Mouse (Mus musculus) megakaryocyte, embryonic 14.5 days (primary cell): ENCODE results near the gene Ssbp3. TPM values are rescaled to one million over a fixed set of nuclear protein-coding genes. Genes with fewer than 3 reads are reported as not detected.

Experiments
- H3K27me3 ChIP-seq: replicated peaks from 2 replicates; pipeline ENCODE3; 2012; ENCODE audit warnings: inconsistent platforms
- H3K36me3 ChIP-seq: replicated peaks from 2 replicates; pipeline ENCODE3; 2012; ENCODE audit warnings: low read length, inconsistent platforms, mixed read lengths
- H3K4me1 ChIP-seq: 2 replicates; pipeline ENCODE4 v1.6.1; 2012; ENCODE audit warnings: inconsistent platforms
- H3K4me3 ChIP-seq: replicated peaks from 2 replicates; pipeline ENCODE3; 2012; ENCODE audit warnings: moderate library complexity, mild to moderate bottlenecking, inconsistent platforms
- H3K9me3 ChIP-seq: 2 replicates; pipeline ENCODE4 v1.6.1; 2012; ENCODE audit warnings: inconsistent platforms
- FLI1 ChIP-seq: IDR thresholded peaks from 2 replicates; pipeline ENCODE4 v1.6.1; 2012; ENCODE audit warnings: low read length, inconsistent platforms, mixed read lengths
- GATA1 ChIP-seq: IDR thresholded peaks from 3 replicates; pipeline ENCODE4 v1.6.1; 2012; ENCODE audit warnings: mixed read lengths, low read length, inconsistent platforms, borderline replicate concordance
- polyA plus RNA-seq: library from polyadenylated mRNA; stranded (reverse); fragments of >175 nt; gene quantifications from 2 replicates; pipeline ENCODE4 v1.2.3, GENCODE M21; 2012; ENCODE audit warnings: low replicate concordance; ENCODE audit not compliant: insufficient read depth

The Ssbp3 gene
- polyA plus RNA-seq, 1 experiment, result 179 TPM

DNA sequence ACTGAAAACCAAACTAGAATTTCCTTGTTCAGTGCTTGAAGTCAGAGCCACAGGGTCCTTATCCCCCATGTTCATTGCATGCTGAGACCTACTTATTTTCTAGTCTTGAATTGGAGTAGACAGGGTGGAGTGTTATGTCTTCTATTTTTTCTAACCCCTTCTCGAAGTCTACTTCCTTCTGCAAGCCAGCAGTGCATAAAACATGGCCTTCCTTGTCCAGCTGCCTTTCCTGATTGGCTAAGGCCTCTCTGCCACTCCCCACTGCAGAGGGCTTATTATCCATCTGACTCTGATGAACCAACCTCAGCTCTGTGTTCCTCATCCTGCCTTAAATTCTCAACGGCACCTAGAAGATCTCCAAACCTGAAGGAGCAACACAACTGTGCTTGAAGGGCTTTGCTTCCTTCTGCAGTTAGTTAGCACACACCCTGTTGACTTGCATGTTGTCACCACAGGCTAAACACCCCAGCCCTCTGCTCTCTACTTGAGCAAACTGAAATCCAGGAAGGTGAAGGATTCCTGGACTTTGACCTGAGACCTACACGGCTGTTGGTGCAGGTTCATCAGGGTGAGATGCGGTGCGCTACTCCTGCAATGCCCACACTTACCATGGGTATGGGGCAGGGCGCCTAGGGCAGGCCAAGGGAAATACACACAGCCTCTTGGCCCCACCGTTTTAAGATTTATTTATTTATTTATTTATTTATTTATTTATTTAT is 71.0 kb downstream of the Ssbp3 start:
- H3K36me3 ChIP-seq, result peaks cover 36% of the 10 kb centered on the region
- peaks cover 77% of the 10 kb centered on the region for H3K4me1 ChIP-seq

GRCm38 (mm10) chr4:106982344-106983121 is 72.0 kb downstream of the Ssbp3 start:
- peaks cover 40% of the 10 kb centered on the region for H3K36me3 ChIP-seq
- no peaks in the 10 kb centered on the region for H3K9me3 ChIP-seq
- H3K4me3 ChIP-seq, result no peak overlapping the region
- H3K27me3 ChIP-seq, result peaks cover 2% of the 10 kb centered on the region
- peaks cover 77% of the 10 kb centered on the region for H3K4me1 ChIP-seq
- TF ChIP-seq GATA1 (no peak), FLI1 (no peak)

More for the DNA sequence above, 71.0 kb downstream of the Ssbp3 start:
- Histone ChIP-seq H3K27me3 (peaks cover 2% of the 10 kb centered on the region), H3K9me3 (no peaks in the 10 kb centered on the region), H3K4me3 (no peak overlapping the region)
- TF ChIP-seq FLI1 (no peak), GATA1 (no peak)

DNA sequence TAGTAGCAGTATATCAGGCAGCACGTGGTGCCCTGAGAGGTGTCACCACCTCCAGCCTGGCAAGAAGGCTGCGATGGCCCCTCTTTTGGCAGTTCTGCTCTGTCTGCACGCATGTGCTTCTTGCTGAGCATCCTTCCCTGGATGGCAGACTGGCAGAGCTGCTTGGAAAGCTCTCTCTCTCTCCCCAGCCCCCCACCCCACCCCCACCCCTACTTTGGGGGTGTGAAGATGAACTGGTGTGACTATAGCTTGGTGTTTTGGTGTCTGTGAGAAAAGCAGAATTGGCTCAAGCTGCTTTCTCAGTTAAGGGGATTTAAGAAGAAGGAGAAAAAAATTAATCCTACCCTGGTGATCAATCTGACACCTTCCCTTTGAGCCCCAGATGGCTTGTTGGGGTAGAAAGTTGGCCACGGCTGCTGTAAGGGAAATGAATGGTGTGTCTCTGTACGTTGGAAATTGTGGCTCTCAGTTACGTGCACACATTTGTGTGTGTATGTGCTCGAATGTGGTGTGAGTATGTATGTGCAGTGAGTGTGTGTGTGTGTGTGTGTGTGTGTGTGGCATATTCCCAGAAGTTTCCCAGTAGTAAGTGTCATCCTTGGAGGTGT is 73.5 kb downstream of the Ssbp3 start:
- H3K9me3 ChIP-seq, result no peaks in the 10 kb centered on the region
- H3K27me3 ChIP-seq, result peaks cover 2% of the 10 kb centered on the region
- H3K4me1 ChIP-seq, result peaks cover 85% of the 10 kb centered on the region
- H3K4me3 ChIP-seq, result peak overlapping the region; percentile 33
- peaks cover 37% of the 10 kb centered on the region for H3K36me3 ChIP-seq
- TF ChIP-seq GATA1, result no peak

GRCm38 (mm10) chr4:106985289-106985688 is 74.8 kb downstream of the Ssbp3 start:
- Histone ChIP-seq H3K27me3 (peaks cover 2% of the 10 kb centered on the region), H3K9me3 (no peaks in the 10 kb centered on the region), H3K36me3 (peaks cover 33% of the 10 kb centered on the region), H3K4me1 (peaks cover 88% of the 10 kb centered on the region), H3K4me3 (no peak overlapping the region)
- TF ChIP-seq FLI1 (no peak), GATA1 (no peak)

DNA sequence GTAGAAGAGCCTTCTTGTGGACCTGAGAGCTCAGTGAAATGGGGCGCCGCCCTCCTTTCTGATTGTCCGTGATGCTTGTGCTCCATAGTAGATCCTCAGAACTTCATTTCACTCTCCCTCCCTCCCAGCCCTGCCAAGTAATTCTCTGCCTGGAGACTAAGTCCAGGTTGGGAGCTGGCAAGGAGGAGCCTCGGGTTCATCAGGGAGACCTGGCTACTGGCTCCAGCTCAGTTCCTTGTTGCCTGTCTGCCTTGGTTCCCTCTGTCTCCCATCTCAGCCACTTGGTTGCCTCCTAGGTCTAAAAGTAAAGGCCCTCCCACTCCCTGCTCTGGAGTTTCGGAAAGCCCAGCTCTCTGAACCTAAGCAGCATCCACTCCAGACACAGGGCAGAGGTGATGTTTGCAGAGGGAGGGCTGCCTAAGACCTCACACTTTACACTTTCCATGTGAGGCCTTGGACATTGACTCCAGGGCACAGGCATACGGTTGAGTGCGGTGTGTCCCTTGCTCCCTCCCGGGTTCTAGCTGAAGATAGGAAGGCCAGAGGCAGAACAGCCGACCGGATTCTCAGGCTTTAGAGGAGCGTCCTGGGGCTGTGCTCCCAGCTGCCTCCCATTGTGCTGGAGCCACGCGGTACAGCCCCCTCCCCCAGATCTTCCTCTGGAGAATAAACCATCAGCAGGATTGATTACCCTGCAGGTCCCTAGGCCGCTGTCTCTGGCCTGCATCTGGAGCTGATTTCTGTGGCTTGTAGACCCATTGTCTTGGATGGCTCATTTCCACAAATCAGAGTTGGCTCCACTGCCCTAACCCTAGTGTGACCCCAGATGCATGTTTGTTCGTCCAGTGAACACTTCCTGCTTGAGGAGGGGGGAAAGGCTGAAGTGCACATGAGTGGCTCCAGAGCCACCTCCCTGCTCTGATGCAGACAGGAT is 75.7 kb downstream of the Ssbp3 start:
- Histone ChIP-seq H3K36me3 (peaks cover 32% of the 10 kb centered on the region), H3K9me3 (no peaks in the 10 kb centered on the region), H3K4me3 (no peak overlapping the region), H3K27me3 (peaks cover 2% of the 10 kb centered on the region), H3K4me1 (peaks cover 81% of the 10 kb centered on the region)
- TF ChIP-seq FLI1, result no peak
- TF ChIP-seq GATA1, result no peak

- no peaks in the 10 kb centered on the region for H3K9me3 ChIP-seq
- peaks cover 2% of the 10 kb centered on the region for H3K27me3 ChIP-seq
- peaks cover 83% of the 10 kb centered on the region for H3K4me1 ChIP-seq
- peak overlapping the region; percentile 84 for H3K4me3 ChIP-seq
- TF ChIP-seq GATA1 (no peak), FLI1 (no peak)
- H3K36me3 ChIP-seq, result peaks cover 42% of the 10 kb centered on the region
These were observed 77.3 kb downstream of the Ssbp3 start for GRCm38 (mm10) chr4:106987725-106988364.

GRCm38 (mm10) chr4:106988886-106989225 is 78.4 kb downstream of the Ssbp3 start:
- H3K36me3 ChIP-seq, result peaks cover 42% of the 10 kb centered on the region

GRCm38 (mm10) chr4:106989226-106989983 is 78.9 kb downstream of the Ssbp3 start:
- no peak overlapping the region for H3K4me3 ChIP-seq
- peaks cover 45% of the 10 kb centered on the region for H3K36me3 ChIP-seq
- TF ChIP-seq FLI1 (no peak), GATA1 (no peak)
- H3K27me3 ChIP-seq, result no peaks in the 10 kb centered on the region
- H3K9me3 ChIP-seq, result no peaks in the 10 kb centered on the region
- H3K4me1 ChIP-seq, result peaks cover 72% of the 10 kb centered on the region

More at GRCm38 (mm10) chr4:106988886-106989225, 78.4 kb downstream of the Ssbp3 start:
- Histone ChIP-seq H3K4me1 (peaks cover 76% of the 10 kb centered on the region), H3K27me3 (no peaks in the 10 kb centered on the region), H3K4me3 (no peak overlapping the region), H3K9me3 (no peaks in the 10 kb centered on the region)
- no peak for TF ChIP-seq FLI1
- no peak for TF ChIP-seq GATA1
